Mouse (Mus musculus): Measurements from ENCODE around the gene Crisp1.

Gene Crisp1

GRCm38 (mm10) chr17:40319062-40319461 is at the start of gene Crisp1:
Gene Crisp1 (minus strand): TSS chr17:40319207.
- no peak for DNase-seq

- no peak for DNase-seq
Measured at GRCm38 (mm10) chr17:40342497-40343009, 23.5 kb upstream of the Crisp1 start.

- DNase-seq: no peak
Measured at GRCm38 (mm10) chr17:40285435-40285834, 33.6 kb downstream of the Crisp1 start.

- DNase-seq: no peak
Measured at GRCm38 (mm10) chr17:40275519-40275918, 43.5 kb downstream of the Crisp1 start.

- no peak for DNase-seq
Measured at GRCm38 (mm10) chr17:40274906-40275470, 44.0 kb downstream of the Crisp1 start.

- no peak for DNase-seq
Measured at GRCm38 (mm10) chr17:40252487-40252886, 66.5 kb downstream of the Crisp1 start.
